Mouse (Mus musculus) neural tube, embryonic 12.5 days (tissue): ENCODE results near the gene Tgfa. TPM values are rescaled to one million over a fixed set of nuclear protein-coding genes. Genes with fewer than 3 reads are reported as not detected.

Experiments
- ATAC-seq: fragments of 200-750 bp; cut with Nextera tagmentation; 2 replicates; pipeline ENCODE4 v1.8.0; 2017; ENCODE audit warnings: low read depth, mild to moderate bottlenecking, moderate TSS enrichment, moderate library complexity; ENCODE audit not compliant: low FRiP score
- H3K27ac ChIP-seq: fragments of 300-500 bp; sonication (generic); 2 replicates; pipeline ENCODE4 v1.5.1; 2016
- H3K27me3 ChIP-seq: fragments of 300-500 bp; sonication (generic); replicated peaks from 2 replicates; pipeline ENCODE4 v1.6.1; 2016; ENCODE audit warnings: mild to moderate bottlenecking
- H3K36me3 ChIP-seq: fragments of 300-500 bp; sonication (generic); 2 replicates; pipeline ENCODE4 v1.6.1; 2016; ENCODE audit warnings: mild to moderate bottlenecking
- H3K4me1 ChIP-seq: fragments of 300-500 bp; sonication (generic); 2 replicates; pipeline ENCODE4 v1.6.1; 2016
- H3K4me2 ChIP-seq: fragments of 300-500 bp; sonication (generic); replicated peaks from 2 replicates; pipeline ENCODE4 v1.6.1; 2016; ENCODE audit warnings: mild to moderate bottlenecking
- H3K4me3 ChIP-seq: fragments of 300-500 bp; sonication (generic); 2 replicates; pipeline ENCODE4 v1.5.1; 2016
- H3K9ac ChIP-seq: fragments of 300-500 bp; sonication (generic); 2 replicates; pipeline ENCODE4 v1.6.1; 2016; ENCODE audit warnings: mild to moderate bottlenecking
- H3K9me3 ChIP-seq: fragments of 300-500 bp; sonication (generic); 2 replicates; pipeline ENCODE4 v1.6.1; 2016; ENCODE audit warnings: mild to moderate bottlenecking
- WGBS: fragments of 180-500 bp; shearing (Covaris S2); methylation state at CpG from one replicate; pipeline ENCODE4 v1.1.7; 2016; 5-methylcytosine and 5-hydroxymethylcytosine counted together
- polyA plus RNA-seq: library from polyadenylated mRNA; unstranded; fragments of >200 nt; fragmentation: Nextera tagmentation; extraction: Ambion mirVana; gene quantifications from 2 replicates; pipeline ENCODE4 v1.2.1, GENCODE M21; 2016

Tgfa gene
- polyA plus RNA-seq, 1 experiment from 2014 or later: 4.0 TPM

GRCm38 (mm10) chr6:86322991-86323390 is 128.0 kb downstream of the Tgfa start:
- Histone ChIP-seq H3K4me1 (no peaks in the 10 kb centered on the region), H3K27me3 (no peaks in the 10 kb centered on the region), H3K4me3 (no peak overlapping the region), H3K27ac (no peak overlapping the region), H3K9ac (no peak overlapping the region), H3K36me3 (no peaks in the 10 kb centered on the region), H3K9me3 (peaks cover 3% of the 10 kb centered on the region; the same call in 1 of the 2 replicates), H3K4me2 (no peak overlapping the region)
- whole genome bisulfite sequencing: 87% methylated on average over 9 of the region's 9 CpGs
- no peak for ATAC-seq

DNA sequence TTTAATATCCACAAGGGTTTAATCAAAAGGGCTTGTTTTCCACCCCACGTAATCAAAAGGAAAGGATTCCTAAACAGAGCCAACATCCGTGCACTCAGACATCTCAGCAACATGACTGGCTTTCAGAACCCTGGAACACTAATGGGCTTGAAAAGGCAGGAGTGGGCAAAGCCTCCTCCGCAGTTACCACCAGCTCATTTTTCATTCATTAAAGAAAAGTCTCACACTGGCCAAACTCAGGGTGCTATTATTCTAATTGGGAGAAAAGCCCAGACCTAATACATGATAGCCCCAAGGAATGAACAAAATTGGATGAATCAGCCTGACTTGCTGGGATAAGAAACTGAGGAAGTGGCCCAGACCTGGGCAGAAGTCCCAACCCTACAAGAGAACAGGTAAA is 129.4 kb downstream of the Tgfa start:
- Histone ChIP-seq H3K4me2 (no peak overlapping the region), H3K27ac (no peak overlapping the region), H3K4me1 (no peaks in the 10 kb centered on the region), H3K9me3 (peaks cover 3% of the 10 kb centered on the region; the same call in 1 of the 2 replicates), H3K4me3 (no peak overlapping the region), H3K9ac (no peak overlapping the region), H3K36me3 (no peaks in the 10 kb centered on the region), H3K27me3 (no peaks in the 10 kb centered on the region)
- 91% methylated on average over 3 of the region's 3 CpGs for WGBS
- ATAC-seq: no peak

Other genes with a start within 250 kb of the Tgfa start
- 48.8 and 56.6 TPM in 2 replicates for gene Dusp11, start 233.6 kb upstream of the Tgfa start, polyA plus RNA-seq
- gene Figla, start 179.1 kb upstream of the Tgfa start, polyA plus RNA-seq: not detected in 2 replicates
- gene Add2, start 166.5 kb upstream of the Tgfa start, polyA plus RNA-seq: 110 and 116 TPM in 2 replicates
- gene Fam136a, start 170.4 kb downstream of the Tgfa start, polyA plus RNA-seq: 111 and 113 TPM in 2 replicates
- 483 and 530 TPM in 2 replicates for gene Snrpg, start 176.1 kb downstream of the Tgfa start, polyA plus RNA-seq
- 121 and 123 TPM in 2 replicates for gene Pcyox1, start 201.9 kb downstream of the Tgfa start, polyA plus RNA-seq
- 333 and 353 TPM in 2 replicates for gene Tia1, start 209.0 kb downstream of the Tgfa start, polyA plus RNA-seq
- gene Gm44790, start 231.4 kb downstream of the Tgfa start, polyA plus RNA-seq: 0.37 TPM in 1 of 2 replicates, not detected in the other
- gene C87436, start 243.2 kb downstream of the Tgfa start, polyA plus RNA-seq: 25.1 and 27.8 TPM in 2 replicates